Mouse (Mus musculus) retina, embryonic 14.5 days (tissue): ENCODE data around the gene Dtx3.

Source experiments
- DNase-seq: peaks from one replicate; pipeline ENCODE4 v3.0.0-alpha.2; 2015; ENCODE audit warnings: low spot score

Gene Dtx3

DNA sequence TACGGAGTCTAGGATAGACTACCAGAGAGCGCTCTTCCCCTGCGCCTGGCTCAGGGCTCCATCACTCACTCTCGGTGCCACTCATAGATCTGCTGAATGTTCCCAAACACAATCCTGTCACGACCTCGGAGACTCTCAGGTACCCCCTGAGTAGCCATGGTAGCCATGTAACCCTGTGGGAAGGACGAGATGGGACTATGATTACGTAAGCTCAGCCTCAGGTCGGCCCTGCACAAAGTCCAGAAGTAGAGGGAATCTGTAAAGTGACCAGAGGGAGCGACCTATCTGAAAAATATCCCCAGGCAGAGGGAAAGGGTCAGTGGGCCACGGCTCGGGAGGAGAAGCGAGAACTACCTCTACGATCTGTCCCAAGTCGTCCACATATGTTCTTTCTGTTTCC lies 10.0 kb downstream of the Dtx3 start:
- no peak for DNase-seq

DNA sequence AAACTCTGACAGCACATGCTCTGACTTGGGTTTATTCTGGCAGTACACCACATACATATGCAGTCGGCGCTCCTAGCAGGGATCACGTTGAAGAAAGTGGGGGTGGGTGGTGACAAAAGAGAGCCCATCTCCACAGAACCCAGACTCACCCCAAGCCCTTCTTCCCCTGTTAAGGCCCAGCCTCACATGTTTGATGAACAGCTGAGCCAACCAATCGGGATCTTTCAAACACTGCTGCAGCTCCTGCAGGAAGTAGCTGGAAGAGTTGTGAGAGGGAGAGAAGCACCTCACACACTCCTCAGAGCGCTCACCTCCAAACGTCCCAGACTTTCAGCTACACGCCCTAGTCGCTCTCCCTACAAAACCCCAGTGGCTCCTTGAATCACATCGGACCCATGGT lies 10.4 kb downstream of the Dtx3 start:
- peak; percentile 73 for DNase-seq

DNA sequence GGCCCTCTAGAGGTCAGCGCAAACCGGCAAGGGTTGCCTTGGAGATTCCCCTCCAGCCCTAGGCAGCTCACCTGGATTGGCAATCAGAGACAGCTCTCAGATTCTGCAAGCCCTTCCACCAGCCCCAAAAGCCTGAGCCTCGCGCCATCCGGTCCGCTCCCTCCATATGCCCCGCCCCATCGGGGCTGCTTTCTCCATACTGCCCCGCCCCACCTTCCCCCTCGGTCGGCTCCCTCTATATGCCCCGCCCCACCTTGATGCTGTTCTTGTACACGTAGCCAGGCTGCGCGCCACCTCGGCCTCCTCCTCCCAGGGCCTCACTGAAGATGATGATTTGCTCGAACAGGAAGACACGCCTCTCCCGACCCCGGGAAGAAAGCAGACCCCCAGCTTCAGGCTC lies 11.8 kb downstream of the Dtx3 start:
- peak; percentile 35 for DNase-seq

GRCm38 (mm10) chr10:127182624-127183023 lies 12.9 kb downstream of the Dtx3 start:
- no peak for DNase-seq

DNA sequence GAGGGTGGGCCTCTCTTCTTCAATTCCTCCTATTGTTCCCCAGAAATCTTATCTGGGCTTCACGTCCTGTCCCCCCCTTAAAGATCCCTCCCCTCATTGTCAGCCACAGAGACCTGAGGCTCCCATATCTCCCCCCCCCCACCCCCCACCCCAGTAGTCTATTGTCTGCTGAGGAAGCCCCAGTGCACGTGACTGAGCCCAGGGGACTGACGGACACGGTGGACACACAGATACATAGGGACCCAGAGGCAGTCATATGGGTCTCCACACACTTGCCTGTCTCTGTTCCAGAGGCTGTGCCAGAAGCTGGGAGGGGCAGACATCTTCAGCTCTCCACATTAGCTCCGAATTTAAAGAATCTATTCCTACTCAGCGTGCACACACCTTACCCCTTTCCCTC lies 14.0 kb downstream of the Dtx3 start:
- DNase-seq = no peak

- DNase-seq = no peak
Measured at GRCm38 (mm10) chr10:127180695-127181047, 14.9 kb downstream of the Dtx3 start.

DNA sequence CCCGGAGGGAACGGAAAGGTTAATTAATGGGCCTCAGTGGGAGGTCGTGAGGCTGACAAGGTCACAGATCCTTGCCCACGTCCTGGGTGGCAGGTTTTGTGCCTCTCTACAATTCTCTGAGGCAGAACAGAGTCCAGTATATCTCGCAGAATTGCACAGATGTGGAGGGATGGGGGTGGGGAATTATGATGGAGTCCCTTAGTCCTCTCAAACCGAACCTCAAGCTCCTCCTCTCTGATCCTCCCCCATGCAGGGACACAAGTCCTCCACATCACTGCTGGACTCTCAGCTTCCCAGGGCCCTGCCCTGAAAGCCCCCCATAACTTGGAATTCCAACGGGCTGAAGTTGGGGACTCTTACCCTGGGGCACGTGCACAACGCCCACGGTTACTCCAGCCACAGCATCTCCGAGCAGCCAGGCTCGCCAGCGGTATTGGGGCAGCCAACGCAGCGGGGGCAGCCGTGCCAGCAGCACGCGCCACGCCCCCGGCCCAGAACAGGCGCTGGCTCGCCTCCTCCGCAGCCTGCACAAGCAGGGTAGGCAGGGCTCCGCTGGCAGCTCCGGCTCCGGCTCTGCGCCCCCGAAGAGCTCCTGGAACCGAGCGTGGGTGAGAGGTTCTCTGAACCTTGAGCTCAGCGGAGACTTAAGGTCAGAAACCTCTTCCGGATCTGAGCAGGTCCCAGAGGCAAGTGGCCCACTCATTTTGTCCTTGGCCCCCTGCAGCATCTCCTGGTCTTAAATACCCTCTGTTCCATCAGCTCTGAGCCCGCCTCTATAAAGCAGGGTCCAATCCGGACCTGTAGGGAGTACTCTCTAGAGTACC lies 15.4 kb downstream of the Dtx3 start, which contains the start of gene Slc26a10:
Gene Slc26a10 (minus strand): TSS at position 775 of the 824 bp plus-strand sequence.
- peak; percentile 37 for DNase-seq

DNA sequence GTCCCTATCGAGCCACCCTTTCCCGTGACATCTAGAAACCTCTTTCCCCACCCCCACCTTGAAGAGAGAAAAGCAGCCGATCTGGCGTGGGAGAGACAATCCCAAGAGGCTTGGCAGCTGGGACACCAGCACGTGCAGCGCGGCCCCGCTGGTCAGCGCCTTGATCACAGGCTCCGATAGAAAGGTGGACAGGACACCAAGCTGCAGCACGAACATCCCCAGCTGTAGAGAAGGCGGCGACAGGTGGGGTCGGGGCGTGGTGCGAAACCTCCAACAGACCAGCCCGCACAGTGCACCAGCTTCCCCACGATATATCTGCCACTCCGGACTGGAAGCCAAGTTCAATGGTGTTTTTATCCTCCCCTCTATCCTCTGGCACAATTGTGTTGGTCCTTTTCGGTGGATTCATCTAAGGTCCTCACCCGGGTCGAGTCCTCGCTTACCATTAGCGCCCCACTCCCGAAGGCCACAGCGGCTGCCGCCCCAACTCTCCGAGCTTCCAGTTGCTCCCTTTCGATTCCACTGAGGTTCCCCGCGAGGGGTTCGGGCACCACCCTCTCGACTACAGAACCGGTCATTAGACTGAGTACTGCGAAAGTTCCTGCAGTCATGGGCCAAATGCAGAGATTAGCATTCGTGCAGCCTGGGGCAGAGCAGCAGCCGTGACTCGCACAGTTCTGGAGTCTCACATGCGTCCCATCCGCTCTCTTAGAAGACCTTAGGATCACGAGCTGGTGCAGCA lies 17.1 kb downstream of the Dtx3 start:
- no peak for DNase-seq

DNA sequence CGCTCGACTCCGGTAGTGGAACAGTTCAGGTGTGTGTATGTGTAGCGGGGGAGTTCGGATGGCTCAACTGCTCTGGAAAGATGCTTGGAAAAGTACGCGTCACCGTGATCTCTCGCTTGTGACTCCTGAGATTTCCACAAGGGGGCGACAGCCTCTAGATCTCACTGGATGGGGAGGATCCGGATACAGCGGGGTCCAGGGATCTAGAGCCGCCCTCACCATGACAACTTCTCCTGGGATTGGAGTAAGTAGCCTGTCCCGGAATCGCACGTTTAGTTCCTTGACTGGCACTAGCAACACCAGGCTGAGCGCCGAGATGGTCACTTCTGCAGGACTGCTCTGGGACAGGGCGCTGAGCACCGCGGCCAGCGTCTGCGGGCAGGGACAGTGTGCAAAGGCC lies 17.8 kb downstream of the Dtx3 start:
- peak; percentile 96 for DNase-seq

DNA sequence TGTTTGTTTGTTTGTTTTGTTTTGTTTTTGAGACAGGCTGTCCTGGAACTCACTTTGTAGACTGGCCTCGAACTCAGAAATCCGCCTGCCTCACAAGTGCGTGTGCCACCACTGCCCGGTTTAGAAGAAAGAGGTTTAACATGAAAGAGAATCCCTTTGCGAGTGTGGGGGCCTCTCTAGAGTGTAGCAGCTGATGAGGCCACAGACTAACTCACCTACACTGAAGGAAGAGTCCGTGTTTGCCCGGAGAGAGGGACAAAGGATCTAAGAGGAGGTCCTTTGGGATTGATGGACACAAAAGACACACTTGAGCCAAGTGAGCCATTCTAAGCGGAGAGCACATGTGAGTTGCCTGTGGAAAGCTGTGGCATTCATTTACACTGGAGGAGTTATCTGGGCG lies 18.3 kb downstream of the Dtx3 start:
- no peak for DNase-seq

GRCm38 (mm10) chr10:127176756-127177155 lies 18.8 kb downstream of the Dtx3 start:
- DNase-seq = no peak

- no peak for DNase-seq
Measured at GRCm38 (mm10) chr10:127176228-127176627, 19.3 kb downstream of the Dtx3 start.

DNA sequence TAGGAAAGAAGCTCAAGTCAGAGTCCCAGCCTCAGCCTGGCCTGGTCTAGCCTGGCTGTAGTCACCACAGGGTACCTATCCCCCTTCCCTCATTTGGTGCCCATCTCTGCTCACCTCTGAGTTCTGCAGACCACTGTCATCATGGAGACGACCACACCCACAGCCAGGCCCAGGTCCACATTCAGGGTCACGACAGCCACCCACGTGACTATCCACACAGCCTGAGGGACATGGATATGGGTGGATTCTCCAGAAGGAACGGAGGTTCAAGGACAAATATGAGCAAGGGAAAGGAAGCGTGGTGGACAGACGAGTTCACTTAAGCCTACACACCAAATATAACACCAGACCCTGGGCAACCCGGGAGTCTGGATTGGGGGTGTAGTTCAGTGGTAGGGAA lies 21.4 kb downstream of the Dtx3 start:
- no peak for DNase-seq

GRCm38 (mm10) chr10:127173148-127174065 lies 22.1 kb downstream of the Dtx3 start:
- no peak for DNase-seq

GRCm38 (mm10) chr10:127171631-127172200 lies 23.8 kb downstream of the Dtx3 start:
- no peak for DNase-seq

- DNase-seq = peak; percentile 85
Measured at GRCm38 (mm10) chr10:127170837-127171272, 24.7 kb downstream of the Dtx3 start.

- no peak for DNase-seq
Measured at GRCm38 (mm10) chr10:127170002-127170401, 25.5 kb downstream of the Dtx3 start.

- no peak for DNase-seq
Measured at GRCm38 (mm10) chr10:127167614-127168192, 27.8 kb downstream of the Dtx3 start.

DNA sequence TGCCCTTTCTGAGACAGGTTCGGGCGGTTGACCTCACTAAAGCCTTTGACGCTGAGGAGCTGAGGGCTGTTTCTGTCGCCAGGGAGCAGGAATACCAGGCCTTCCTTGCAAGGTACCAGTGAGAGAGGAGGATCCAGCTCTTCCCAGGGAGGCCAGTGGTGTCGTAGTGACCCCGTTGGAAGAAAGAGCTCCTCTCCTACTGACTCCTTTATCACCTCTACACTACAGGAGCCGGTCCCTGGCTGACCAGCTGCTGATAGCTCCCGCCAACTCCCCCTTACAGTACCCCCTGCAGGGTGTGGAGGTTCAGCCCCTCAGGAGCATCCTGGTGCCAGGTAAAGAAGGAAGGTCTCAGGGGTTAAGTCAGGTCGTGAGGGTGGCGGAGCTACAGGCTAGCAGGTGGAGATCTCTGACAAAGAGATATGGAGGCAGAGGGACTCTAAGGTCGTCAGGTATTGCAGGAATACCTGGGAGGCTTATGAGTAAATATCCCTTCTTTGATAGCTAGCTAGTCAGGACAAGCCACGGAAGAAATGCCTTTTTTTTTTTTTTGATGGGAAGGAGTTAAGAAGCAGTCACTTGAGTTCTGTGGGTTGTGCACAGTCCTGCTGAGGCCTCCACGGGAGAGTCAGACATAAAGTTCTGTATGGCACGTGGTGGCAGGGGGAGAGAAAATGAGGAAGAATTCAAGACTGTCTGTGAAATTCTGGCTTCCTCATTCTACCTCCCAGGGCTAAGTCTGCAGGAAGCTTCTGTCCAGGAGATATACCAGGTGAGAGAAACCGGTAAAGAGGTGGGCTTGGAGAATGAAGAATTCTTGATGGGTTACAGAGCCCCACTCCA lies 28.5 kb downstream of the Dtx3 start:
- no peak for DNase-seq

GRCm38 (mm10) chr10:127166404-127166715 lies 29.2 kb downstream of the Dtx3 start:
- no peak for DNase-seq
